Mouse (Mus musculus): ENCODE data around the gene 4931422A03Rik.

DNA sequence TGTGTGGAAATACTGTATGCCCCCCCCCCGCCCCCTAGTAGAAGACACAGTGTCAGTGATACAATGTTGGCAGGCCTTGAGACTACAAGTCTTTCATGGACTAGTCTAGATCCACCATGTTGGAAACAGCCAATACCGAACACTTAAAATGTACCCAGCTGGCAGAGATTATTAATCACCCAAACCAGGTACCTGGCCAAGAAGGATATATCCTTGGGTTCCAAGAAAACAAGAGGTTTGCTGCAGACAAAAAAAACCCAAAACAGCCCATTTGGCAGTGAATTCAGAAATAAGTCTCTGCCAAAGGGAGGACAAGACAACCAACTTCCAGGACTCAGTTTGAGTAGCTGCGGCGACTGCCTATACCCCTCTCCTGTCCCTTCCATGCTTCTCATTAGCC is 3.5 kb downstream of the 4931422A03Rik start:
- TF ChIP-seq CTCF (IDR thresholded peaks at IDR 0.05; ENCODE audit: borderline replicate concordance, insufficient read depth, low read length) (no peak), POLR2A (IDR thresholded peaks at IDR 0.05; ENCODE audit: low read depth, low read length) (no peak)
